Mouse (Mus musculus) inflammation-experienced regulatory T-cells, adult 16 weeks (primary cell): Measurements from ENCODE around the gene Pigm. TPM values are rescaled to one million over a fixed set of nuclear protein-coding genes. Genes with fewer than 3 reads are reported as not detected.

Experiments
- polyA plus RNA-seq: library from polyadenylated mRNA; unstranded; fragments of 100-300 nt; shearing (Covaris generic); gene quantifications from one replicate; pipeline ENCODE4 v1.2.1, GENCODE M21; 2017

Gene Pigm
- polyA plus RNA-seq, result 11.8 TPM

GRCm38 (mm10) chr1:172376198-172376667 lies at the start of gene Pigm:
Gene Pigm, plus strand, starts transcription at chr1:172376546.

GRCm38 (mm10) chr1:172329131-172329530 lies 47.2 kb upstream of the Pigm start, which contains the start of gene Kcnj9:
Gene Kcnj9, minus strand, starts transcription at chr1:172329318.

GRCm38 (mm10) chr1:172340729-172341321 lies 35.5 kb upstream of the Pigm start, which contains the start of gene Kcnj10:
Gene Kcnj10, plus strand, starts transcription at chr1:172341210.

Other genes with a start within 250 kb of the Pigm start
- 59.9 TPM for gene Pex19, start 249.8 kb upstream of the Pigm start, polyA plus RNA-seq
- gene Dcaf8, start 228.5 kb upstream of the Pigm start, polyA plus RNA-seq, result 189 TPM
- 82.7 TPM for gene Pea15a, start 169.7 kb upstream of the Pigm start, polyA plus RNA-seq
- not detected for gene Casq1, start 156.7 kb upstream of the Pigm start, polyA plus RNA-seq
- not detected for gene Atp1a4, start 118.1 kb upstream of the Pigm start, polyA plus RNA-seq
- 41.7 TPM for gene Igsf8, start 114.9 kb upstream of the Pigm start, polyA plus RNA-seq
- gene Atp1a2, start 78.5 kb upstream of the Pigm start, polyA plus RNA-seq, result 0.06 TPM
- 0.12 TPM for gene Kcnj9, start 47.2 kb upstream of the Pigm start, polyA plus RNA-seq
- 0.09 TPM for gene Kcnj10, start 35.3 kb upstream of the Pigm start, polyA plus RNA-seq
- 0.37 TPM for gene Slamf9, start 98.8 kb downstream of the Pigm start, polyA plus RNA-seq
- gene Igsf9, start 105.2 kb downstream of the Pigm start, polyA plus RNA-seq, result 1.2 TPM
- gene Tagln2, start 123.5 kb downstream of the Pigm start, polyA plus RNA-seq, result 397 TPM
- gene Cfap45, start 144.3 kb downstream of the Pigm start, polyA plus RNA-seq, result 0.34 TPM
- not detected for gene Vsig8, start 179.4 kb downstream of the Pigm start, polyA plus RNA-seq
- gene Slamf8, start 214.0 kb downstream of the Pigm start, polyA plus RNA-seq, result 1.4 TPM
- not detected for gene Fcrl6, start 226.0 kb downstream of the Pigm start, polyA plus RNA-seq